Mouse (Mus musculus): ENCODE measurements around the gene Atg3.

DNA sequence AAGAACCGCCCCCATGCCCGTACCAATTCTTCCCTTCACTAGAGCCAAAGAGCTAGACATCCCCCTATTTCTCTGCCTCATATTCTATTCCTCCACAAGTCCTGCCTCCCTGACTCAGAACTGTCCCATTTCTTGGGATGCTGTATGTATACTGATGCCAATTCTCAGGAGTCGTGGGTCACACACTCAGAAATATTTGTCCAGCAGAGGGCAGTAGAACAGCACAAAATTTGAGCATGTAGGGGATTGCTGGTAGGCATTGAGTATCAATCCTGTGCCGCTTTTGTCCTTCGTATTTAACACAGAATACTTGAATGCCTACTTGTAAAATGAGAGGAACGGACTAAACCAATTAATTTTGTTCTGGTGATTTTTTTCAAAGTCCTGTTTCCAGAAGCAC, 38.2 kb downstream of the Atg3 start:
- peak; percentile 49 for TF ChIP-seq CTCF (IDR thresholded peaks at IDR 0.05; ENCODE audit: insufficient read depth, low read length)
- no peak for TF ChIP-seq POLR2A (IDR thresholded peaks at IDR 0.05; ENCODE audit: borderline replicate concordance, extremely low read depth, low read depth, low read length)
